Mouse (Mus musculus) adrenal gland, postnatal 25 days (tissue): ENCODE measurements around the gene Akap8l. TPM values are rescaled to one million over a fixed set of nuclear protein-coding genes. Genes with fewer than 3 reads are reported as not detected.

ENCODE experiments used
- DNase-seq: peaks from one replicate; pipeline ENCODE4 v3.0.0; 2021; ENCODE audit warnings: mixed read lengths
- total RNA-seq: library from RNA; stranded (reverse); gene quantifications from 2 replicates; pipeline ENCODE4 v1.2.3, GENCODE M21; 2021

Akap8l gene
- total RNA-seq, 1 experiment from 2014 or later: 192 TPM

DNA sequence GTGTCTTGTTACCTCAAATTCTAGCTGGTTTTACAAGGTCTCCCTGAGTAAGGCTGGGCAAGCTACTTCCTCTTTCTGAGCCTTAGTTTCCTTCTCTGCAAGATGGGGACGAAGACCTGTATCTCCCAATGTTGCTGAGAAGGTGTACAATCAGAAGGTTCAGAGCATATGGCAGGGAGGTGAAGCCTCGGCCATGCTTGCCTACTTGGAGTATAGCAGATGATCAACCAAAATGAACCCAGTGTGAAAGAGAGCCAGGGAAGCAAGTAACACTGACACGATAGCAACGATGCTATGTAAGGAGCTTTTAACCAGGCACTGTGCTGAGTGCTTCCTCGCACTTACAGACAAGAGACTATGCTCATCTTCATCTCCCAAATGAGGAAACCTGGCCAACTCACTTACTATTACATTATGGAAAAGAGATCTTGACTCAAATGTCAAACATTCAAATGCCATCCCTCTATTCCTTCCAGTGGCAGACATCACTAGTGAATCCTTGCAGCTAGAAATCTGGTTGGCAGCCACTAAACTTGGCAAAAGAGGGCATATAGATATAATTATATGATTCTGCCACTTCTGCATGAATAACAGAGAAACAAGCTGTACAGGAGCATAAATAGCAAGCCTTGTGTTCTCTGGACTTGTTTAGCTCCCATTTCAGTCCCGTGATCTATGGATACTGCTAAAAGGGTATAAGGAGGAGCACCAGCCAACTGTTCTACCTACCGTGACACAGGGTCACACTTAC, 8.0 kb upstream of the Akap8l start:
- no peak for DNase-seq

DNA sequence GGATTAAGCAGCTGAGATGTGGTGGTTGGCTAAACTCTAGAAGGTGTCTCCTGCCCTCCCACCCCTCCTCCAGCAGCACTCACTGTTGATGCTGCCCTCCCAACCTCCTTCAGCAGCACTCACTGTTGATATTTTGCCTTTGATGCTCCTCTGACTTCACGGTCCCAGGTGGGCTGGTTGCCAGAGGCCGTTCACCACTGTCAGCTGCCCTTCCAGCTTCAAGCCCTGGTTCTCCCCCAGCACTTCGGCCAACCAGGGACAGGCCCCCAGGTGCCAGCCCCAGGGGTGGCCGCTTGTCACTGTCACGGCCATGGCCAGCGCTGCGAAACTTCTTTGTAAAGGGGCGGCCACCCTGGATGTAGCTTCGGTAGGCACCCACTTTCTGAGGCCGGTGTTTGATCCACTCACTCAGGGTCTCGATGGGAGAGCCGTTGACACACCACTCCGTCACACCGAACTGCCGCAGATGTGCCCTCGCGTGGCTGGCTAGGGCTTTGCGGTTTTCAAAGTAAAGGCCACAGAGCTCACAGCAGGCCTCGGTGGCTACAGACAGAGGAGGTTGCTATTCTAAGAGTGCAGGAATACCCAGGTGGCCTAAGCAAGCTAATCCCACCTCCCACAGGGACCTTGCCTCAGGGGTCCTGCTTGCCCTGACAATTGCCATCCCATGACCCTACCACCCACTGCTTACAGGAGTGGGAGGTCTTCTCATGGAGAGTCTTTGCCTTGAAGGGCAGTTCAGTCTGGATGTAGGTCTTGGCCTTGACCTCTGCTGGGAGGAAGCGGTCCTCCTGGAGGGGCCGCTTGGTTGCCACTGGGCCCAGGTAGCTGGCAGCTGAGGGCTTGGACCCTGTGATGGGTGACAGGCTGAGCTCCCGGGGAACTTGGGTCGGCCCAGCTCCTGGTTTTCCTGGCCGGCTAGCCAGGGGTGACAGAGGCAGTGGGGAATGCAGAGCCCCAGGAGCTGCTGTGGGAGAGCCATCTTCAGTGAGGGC, 6.7 kb upstream of the Akap8l start:
- peak; percentile 54 for DNase-seq

DNA sequence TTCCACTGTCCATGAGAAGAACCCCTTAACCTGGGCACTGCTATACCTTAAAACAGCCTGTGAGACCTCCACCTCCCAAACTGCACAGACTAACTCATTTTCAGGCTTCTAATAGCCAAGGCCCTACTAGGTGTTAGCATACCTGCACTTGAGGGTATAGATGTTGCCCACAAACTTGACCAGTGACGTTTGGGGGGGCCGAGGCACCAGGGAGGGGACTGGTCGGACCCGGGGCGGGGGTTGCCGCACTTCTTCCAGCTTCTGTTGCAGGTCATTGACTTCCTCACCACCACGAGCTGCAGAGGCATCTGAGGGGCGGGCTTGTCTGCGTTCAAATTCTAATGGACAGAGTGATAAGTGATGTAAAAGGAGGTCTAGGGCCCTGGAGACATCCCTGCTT, 5.9 kb upstream of the Akap8l start:
- no peak for DNase-seq

DNA sequence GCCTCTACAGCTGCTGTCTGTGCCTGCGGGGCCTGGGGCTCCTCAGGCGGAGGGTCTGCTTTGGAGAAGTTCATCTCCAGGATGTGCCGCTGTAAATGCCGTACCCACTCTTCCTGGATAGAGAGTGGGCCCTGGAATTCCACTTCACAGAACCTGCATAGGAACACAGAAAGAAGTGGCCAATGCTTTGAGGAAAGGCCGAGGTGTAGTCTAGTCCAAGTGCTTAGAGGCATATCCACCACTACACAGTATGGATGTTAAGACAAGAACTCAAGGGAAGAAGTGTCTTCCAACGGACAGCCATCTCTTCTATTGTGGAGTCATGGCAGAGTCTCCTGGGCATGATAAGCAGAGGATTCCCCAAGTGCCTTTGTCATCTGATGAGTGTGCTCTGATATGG, 4.6 kb upstream of the Akap8l start:
- DNase-seq: no peak

DNA sequence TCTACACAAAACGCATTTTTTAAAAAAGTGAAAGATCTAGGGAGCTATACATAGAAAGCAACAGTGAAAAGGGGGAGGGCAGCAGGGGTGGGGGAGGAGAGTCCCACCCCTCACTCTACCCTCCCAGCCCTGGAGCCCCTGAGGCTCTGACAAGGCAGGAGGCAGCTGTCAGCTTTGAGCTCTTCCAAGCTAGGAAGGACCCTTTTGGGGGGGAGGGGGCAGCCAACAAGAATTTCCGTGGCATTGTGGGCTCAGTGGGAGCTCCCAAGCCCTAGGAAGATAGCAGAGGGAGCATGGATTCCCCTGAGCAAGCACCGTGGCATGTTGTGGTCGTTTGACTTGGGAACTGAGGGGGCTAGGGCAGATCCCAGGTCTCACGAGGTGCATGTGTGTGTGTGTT, 3.8 kb upstream of the Akap8l start:
- no peak for DNase-seq

DNA sequence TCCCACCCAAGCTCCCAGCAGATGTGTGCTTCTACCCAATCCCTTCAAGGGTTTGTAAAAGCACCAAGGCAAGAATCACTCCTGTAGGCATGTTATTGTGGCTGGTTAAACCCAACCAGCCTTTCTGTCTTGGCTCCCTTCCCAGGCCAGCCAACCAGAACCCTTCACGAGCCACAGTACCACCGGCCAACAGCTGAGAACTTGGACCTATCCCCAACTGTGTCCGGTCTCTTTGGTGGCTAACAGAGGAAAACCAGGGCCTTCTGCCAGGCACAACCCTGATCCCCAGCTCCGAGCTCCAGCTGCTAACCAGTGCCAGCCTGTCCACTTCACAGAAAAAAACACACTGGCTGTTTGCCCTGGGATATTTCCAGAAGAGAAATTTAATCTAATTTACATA, 3.3 kb upstream of the Akap8l start:
- peak; percentile 63 for DNase-seq

DNA sequence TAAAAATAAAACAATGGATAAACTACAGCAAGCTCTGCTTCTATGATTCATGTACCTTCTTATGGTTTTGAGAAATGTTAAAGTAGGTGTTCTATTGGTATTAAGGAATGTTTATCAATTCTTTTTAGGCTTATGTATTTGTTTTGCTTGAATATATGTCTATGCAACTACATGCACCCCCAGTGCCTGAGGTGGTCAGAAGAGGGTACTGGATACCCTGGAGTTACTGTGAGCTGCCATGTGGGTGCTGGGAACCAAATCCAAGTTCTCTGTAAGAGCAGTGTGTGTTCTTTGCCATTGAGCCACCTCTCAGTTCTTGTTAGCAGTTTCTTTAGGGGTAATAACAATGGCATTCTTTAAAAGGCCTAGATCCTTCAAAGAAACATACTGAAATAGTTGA, 1.3 kb upstream of the Akap8l start:
- no peak for DNase-seq

DNA sequence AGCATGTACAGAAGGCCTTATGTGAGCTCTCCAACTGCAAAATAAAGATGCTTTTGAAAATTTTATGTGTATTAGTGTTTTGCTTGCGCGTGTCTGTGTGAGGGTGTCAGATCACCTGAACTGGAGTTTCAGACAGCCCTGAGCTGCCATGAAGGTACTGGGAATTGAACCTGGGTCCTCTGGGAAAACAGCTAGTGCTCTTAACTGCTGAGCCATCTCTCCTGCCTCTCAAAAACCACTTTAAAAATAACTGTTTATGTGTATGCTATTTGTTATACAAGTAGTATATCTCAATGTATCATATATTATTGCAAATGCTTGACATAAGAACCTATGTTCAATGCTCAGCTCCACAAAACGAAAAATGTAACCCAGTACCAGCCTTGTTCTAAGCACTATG, 862 bp upstream of the Akap8l start:
- DNase-seq: no peak

DNA sequence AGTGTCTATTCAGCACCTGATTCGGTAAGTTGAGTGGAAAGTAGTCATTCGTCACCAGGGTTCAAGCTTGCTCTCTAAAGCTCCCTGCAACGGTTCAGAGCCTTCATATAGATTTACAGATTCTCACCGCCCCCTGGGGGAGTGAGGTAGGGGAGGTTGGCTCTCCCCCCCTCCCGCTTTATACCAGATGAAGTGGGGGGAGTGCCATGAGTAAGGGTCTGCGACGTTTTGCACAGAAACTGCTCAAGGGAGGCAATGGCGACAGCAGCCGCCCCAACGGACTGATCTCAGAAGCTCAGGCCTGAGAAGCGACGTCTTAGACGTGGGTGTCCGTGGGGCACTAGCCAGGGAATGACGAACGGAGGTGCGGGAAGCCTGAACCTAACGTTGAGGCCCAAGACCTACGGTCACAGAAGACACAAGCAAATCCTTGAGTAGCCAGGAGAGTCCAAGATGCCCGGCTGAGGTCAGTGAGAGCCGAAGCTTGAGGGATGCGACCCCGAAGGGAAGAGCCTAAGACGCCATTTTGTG, 491 bp downstream of the Akap8l start:
- no peak for DNase-seq

DNA sequence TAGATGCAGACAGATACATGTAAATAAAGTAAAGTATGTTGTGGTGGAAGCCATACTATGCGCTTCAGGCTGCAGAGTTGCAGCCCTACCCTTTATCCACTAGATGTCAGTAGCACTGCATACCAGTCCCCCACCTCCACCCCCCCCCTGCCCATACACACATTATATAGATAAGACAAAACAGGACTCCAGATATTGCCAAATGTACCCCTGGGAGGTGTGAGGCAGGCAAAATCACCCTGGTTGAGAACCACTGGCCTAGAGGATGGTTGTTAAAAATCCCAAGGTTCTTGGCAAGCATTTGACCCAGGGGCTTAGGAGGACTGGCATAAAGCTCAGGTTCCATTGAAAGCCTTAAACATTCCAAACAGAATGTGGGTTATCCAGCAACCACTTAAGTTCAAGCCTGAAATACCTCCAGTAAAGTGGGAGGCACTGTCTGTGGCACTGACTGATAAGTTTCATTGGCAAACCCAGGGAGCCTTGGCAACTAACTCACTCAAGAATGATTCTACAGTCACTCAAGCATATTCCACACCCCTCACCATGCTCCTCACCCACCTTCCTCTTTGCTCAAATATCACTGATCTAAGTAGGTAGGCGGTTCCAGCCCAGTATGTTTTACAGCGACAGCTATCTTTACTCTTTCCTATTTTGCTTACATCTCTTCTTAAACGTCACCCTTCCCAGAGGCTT, 1.2 kb downstream of the Akap8l start:
- DNase-seq: no peak

DNA sequence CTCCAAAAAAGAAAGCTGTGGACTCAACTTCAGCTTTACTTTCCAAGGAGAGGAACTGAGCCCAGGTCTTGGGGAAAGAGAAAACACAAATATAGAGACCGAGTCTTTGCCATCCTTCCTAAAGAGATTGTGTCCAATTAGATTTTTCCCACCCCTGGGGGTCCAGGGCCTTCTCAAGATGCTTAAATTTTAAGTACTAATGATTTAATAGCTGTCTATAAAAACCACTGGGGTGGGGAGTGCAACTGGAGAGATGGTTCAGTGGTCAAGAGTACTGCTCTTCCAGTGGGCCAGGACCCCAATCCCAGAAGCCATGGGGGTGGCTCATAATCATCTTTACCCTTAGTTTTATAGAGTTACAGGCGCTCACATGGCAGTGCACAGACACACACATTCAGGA, 2.0 kb downstream of the Akap8l start:
- no peak for DNase-seq

DNA sequence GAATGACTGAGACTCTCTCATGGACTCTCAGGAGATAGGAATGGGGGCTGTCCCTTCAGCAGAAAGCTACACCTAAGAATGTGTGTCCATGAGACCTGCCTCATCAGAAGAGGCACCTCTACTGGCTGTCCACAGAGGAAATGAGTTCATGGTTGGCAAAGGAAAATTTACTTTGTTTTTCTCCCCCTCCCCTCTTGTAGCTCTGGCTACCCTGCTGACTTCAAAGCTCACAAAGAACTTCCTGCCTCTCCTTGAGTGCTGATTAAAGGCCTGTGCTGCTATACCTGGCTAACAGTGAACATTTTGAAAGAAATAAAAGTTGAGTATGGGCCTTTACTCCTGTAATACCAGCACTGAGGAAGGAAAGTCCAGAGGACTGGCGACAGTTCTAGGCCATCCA, 9.3 kb downstream of the Akap8l start:
- no peak for DNase-seq

DNA sequence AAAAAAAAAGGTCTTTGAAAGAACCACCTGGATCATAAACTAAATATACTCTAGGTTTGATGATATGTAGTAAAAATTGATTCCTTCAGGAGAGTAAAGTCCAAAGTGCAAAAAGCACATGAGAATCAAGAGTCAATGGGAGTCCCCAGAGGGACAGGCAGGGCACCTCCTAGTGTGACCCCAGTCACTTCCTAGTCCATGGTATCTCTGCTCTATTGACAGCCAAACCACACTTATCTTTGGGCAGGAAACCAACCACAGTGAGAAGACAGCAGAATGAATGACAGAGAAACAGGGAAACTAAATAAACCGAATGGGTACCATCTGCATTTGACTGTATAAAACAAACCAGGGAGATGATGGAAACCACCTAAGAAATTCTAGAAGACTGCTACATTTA, 10.3 kb downstream of the Akap8l start:
- no peak for DNase-seq

DNA sequence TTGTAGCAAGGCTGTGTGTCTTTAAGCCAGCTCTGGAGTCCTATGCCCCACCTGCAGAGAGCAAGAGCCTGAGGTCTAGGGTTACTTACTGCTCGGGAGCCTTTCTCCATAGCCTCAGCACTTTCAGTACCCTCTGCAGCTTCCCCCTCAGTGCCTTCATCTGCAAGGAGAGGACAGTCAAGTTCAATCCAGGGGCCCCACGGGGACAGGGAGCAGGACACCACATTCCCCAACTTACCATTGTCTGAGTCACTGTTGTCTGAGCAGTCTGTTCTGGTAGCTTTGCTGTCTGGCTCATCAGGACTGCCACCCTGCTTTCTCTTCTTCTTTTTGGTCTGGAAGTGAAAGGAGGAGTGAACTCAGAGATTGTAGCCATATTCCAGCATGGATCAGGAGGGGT, 14.5 kb downstream of the Akap8l start:
- DNase-seq: no peak

DNA sequence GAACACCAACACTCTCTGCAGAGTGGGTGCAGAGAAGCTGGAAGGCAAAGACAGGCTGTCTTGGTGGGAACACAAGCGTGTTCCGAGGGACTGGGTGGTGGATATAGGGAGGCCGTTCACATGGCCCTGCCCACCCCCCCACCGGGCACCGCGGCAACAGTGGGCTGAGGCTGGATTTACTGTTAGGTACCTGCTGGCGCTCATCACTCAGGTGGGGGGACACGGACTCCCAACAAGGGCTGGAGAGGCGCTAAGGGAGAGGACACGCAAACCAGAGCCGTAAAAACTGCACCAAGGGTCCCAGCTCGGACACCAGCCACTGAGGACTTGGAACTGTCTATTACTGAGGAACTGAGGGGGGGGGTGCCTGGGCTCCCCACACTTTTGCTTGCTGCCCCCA, 15.5 kb downstream of the Akap8l start:
- DNase-seq: no peak

DNA sequence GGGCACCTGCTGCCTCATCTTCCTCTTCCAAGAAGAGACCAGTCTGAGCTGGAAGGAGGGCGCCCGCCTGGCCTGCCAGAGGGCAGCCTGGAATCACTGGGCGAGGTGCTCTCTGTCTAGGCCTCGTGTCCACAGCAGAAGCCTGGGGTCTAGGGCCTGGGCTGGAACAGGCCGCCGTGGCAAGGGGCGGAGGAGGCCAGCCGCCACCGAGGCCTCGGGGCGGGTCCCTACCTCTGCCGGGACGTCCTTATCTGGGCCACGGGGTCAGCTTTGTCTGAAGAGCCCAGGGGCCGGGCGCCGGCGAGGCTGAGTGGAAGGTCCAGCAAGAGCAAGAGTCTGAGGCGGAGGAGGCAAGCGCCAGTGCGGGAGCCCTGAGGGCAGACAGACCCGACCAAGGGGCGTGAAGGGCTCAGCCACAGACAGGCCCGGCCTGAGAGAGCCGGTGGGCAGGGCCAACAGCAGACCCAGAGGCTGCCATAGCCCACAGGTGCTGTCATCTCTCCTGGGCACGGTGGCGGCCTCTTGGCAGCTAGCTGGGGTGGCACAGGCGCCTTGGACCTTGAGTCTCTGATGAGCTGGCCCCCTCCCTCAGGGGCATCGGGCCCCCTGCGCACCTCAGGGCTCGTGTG, 16.6 kb downstream of the Akap8l start:
- no peak for DNase-seq

DNA sequence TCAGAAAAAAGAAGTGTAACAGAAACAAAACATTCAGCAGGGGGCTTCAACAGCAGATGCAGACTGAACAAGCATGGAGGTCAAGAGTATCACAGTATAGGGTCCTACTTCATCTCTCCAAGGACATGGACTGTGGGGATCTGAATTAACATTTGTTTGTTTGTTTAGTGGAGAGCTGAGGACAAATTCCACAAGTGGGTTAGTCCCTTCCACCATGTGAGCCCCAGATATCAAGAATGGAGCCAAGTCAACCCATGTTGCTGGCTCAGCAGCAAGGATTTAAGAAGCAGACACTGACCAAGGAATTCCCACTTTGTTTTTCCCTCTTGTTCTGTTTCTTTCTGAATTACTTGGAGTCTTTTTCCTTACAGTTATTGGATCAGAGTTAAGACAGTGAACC, 22.9 kb downstream of the Akap8l start:
- no peak for DNase-seq

DNA sequence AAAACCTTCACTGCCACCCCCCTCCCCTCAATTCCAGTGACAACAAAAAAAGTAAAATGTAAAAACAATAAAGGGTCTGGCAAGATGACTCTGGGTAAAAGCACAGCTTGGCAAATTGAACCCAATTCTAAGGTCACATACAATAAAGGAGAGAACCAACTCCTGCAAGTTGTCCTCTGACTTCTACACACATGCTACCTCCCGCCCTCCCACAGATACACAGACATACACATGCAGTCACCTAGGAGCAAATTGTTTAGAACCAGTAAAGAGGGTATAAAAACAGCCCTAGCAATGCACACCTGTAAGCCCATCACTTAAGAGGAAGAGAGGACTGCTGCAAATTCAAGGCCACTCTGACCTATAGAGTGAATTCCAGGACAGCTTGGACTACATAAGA, 27.6 kb downstream of the Akap8l start:
- no peak for DNase-seq

DNA sequence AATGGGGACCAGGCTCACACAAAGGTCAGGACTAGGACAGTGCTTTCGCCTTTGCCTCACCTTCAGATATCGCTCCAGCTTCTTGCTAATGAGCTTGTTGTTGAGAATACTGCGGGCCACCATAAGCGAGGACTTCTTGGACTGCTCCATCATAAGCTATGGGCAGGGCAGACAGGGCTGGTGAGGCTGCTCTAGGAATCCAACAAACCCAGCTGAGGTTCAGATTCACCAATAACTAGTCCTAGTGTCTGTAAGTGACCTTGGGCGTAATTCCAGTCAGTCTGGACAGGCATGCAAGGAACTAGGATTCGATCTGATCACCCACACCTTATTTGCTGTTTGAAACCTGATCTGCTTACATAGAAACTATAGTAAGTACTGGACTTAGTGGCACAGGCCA, 28.6 kb downstream of the Akap8l start:
- DNase-seq: no peak

DNA sequence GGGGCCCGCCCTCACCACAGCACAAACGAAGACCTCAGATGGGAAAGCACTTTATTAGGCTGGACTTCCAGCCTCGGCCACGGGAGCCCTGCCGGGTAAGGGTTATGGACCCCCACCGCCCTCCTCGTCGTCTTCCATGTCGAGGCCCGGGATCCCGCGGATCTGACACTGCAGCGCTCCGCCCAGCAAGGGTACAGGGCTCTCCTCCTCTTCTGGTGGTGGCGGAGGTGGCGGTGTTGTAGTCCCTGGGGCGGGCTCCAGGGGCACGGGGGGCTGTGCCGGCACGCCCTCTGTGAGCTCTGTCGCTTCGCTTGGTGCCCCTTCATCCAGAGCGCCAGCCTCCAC, 29.0 kb downstream of the Akap8l start:
- DNase-seq: no peak

DNA sequence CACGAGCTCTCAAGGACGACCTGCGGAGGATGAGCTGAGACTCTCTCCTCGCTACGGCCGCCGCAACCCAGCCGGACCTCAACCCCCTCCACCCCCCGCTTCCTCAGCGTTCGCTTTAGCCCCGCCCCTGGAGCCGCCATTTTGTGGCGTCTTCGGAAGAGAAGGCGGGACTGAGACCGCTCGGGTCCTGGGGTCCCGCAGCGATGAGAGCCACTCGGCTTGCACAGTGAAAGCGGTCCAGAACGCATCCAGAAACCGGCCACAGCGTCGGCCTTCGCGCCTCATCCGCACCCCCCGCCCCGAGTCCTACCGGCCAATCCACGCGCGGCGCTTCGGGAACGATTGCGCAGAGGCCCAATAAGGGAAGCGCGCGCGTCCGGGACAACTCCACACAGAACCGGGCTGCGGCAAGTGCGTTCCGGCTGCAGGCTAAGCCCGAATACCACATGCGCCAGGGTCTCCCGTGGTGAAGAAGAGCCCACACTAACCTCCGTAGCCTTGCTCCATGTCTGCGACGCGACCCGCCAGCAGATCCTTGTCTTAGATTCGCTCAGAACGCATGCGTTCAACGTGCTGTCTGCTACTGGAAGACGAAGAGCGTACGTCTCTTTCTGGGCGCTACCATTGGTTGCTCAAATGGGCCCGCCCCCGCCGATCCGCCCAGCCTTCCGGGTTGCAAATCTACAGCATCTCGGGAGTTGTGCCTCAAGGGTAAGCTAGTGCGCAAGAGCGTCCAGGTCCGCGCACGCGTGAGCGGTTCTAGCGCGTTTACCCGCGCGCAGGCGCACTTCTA, 29.6 kb downstream of the Akap8l start, which contains the start of gene Akap8:
Gene Akap8, minus strand, starts transcription at position 642 of the 793 bp plus-strand sequence.
- peak; percentile 97 for DNase-seq
